Mouse (Mus musculus) kidney, postnatal 10 days (tissue): ENCODE data around the gene Syt13.

Experiments used
- DNase-seq: peaks from one replicate; pipeline ENCODE4 v3.0.0; 2021; ENCODE audit warnings: mixed read lengths

The Syt13 gene

GRCm38 (mm10) chr2:92914933-92915553 is at the start of gene Syt13:
Gene Syt13, plus strand, starts transcription at chr2:92915098.
- peak; percentile 84 for DNase-seq

- DNase-seq, result no peak
Measured at GRCm38 (mm10) chr2:92866616-92867015, 48.3 kb upstream of the Syt13 start.

GRCm38 (mm10) chr2:92870139-92870836 is 44.6 kb upstream of the Syt13 start:
- no peak for DNase-seq

GRCm38 (mm10) chr2:92871093-92871686 is 43.7 kb upstream of the Syt13 start:
- no peak for DNase-seq

- no peak for DNase-seq
Measured at GRCm38 (mm10) chr2:92872652-92873051, 42.2 kb upstream of the Syt13 start.

GRCm38 (mm10) chr2:92874592-92874991 is 40.3 kb upstream of the Syt13 start:
- no peak for DNase-seq

GRCm38 (mm10) chr2:92877488-92877887 is 37.4 kb upstream of the Syt13 start:
- no peak for DNase-seq

- peak; percentile 79 for DNase-seq
Measured at GRCm38 (mm10) chr2:92883039-92883911, 31.6 kb upstream of the Syt13 start.

GRCm38 (mm10) chr2:92883912-92884243 is 31.0 kb upstream of the Syt13 start:
- DNase-seq, result peak; percentile 63

- no peak for DNase-seq
Measured at GRCm38 (mm10) chr2:92884976-92885375, 29.9 kb upstream of the Syt13 start.

GRCm38 (mm10) chr2:92886862-92887261 is 28.0 kb upstream of the Syt13 start:
- DNase-seq, result no peak

GRCm38 (mm10) chr2:92892524-92892923 is 22.4 kb upstream of the Syt13 start:
- no peak for DNase-seq

- DNase-seq, result no peak
Measured at GRCm38 (mm10) chr2:92903650-92904049, 11.2 kb upstream of the Syt13 start.

- DNase-seq, result peak; percentile 68
Measured at GRCm38 (mm10) chr2:92904307-92904859, 10.5 kb upstream of the Syt13 start.

GRCm38 (mm10) chr2:92910371-92910770 is 4.5 kb upstream of the Syt13 start:
- DNase-seq, result peak; percentile 54

- DNase-seq, result no peak
Measured at GRCm38 (mm10) chr2:92912312-92912711, 2.6 kb upstream of the Syt13 start.

- DNase-seq, result no peak
Measured at GRCm38 (mm10) chr2:92913295-92913694, 1.6 kb upstream of the Syt13 start.

GRCm38 (mm10) chr2:92915659-92916631 is 1.0 kb downstream of the Syt13 start:
- no peak for DNase-seq

- DNase-seq, result peak; percentile 73
Measured at GRCm38 (mm10) chr2:92917405-92918142, 2.7 kb downstream of the Syt13 start.

- no peak for DNase-seq
Measured at GRCm38 (mm10) chr2:92920709-92921108, 5.8 kb downstream of the Syt13 start.

- no peak for DNase-seq
Measured at GRCm38 (mm10) chr2:92924677-92925259, 9.9 kb downstream of the Syt13 start.
